Mouse (Mus musculus) intestine, embryonic 15.5 days (tissue): Measurements from ENCODE around the gene Pip5k1a. TPM values are rescaled to one million over a fixed set of nuclear protein-coding genes. Genes with fewer than 3 reads are reported as not detected.
"Not testable (repeated sequence)": the region's sequence is repeated elsewhere in the genome, so short reads cannot be mapped to it uniquely, and the experiment has no call there.

Experiments used
- ATAC-seq: fragments of 200-750 bp; cut with Nextera tagmentation; 2 replicates; pipeline ENCODE4 v1.8.0; 2017; ENCODE audit warnings: moderate TSS enrichment, moderate library complexity
- H3K27ac ChIP-seq: fragments of 300-500 bp; sonication (generic); 2 replicates; pipeline ENCODE4 v1.5.1; 2015; ENCODE audit warnings: mild to moderate bottlenecking, inconsistent platforms
- H3K27me3 ChIP-seq: fragments of 300-500 bp; sonication (generic); replicated peaks from 2 replicates; pipeline ENCODE4 v1.6.1; 2015; ENCODE audit warnings: inconsistent platforms
- H3K36me3 ChIP-seq: fragments of 300-500 bp; sonication (generic); 2 replicates; pipeline ENCODE4 v1.6.1; 2015; ENCODE audit warnings: inconsistent platforms
- H3K4me1 ChIP-seq: fragments of 300-500 bp; sonication (generic); replicated peaks from 2 replicates; pipeline ENCODE4 v1.6.1; 2015; ENCODE audit warnings: inconsistent platforms
- H3K4me2 ChIP-seq: fragments of 300-500 bp; sonication (generic); replicated peaks from 2 replicates; pipeline ENCODE4 v1.6.1; 2015; ENCODE audit warnings: mild to moderate bottlenecking, inconsistent platforms
- H3K4me3 ChIP-seq: fragments of 300-500 bp; sonication (generic); replicated peaks from 2 replicates; pipeline ENCODE4 v1.5.1; 2015; ENCODE audit warnings: inconsistent platforms
- H3K9ac ChIP-seq: fragments of 300-500 bp; sonication (generic); 2 replicates; pipeline ENCODE4 v1.6.1; 2015; ENCODE audit warnings: inconsistent platforms
- H3K9me3 ChIP-seq: fragments of 300-500 bp; sonication (generic); 2 replicates; pipeline ENCODE4 v1.6.1; 2016; ENCODE audit warnings: inconsistent platforms
- WGBS: fragments of 180-500 bp; shearing (Covaris S2); methylation state at CpG from one replicate; pipeline ENCODE4 v1.1.7; 2015; 5-methylcytosine and 5-hydroxymethylcytosine counted together
- polyA plus RNA-seq: library from polyadenylated mRNA; unstranded; fragments of >200 nt; fragmentation: Nextera tagmentation; extraction: Ambion mirVana; gene quantifications from 2 replicates; pipeline ENCODE4 v1.2.1, GENCODE M21; 2015

The Pip5k1a gene
- polyA plus RNA-seq, 1 experiment from 2014 or later: 15.9 TPM

DNA sequence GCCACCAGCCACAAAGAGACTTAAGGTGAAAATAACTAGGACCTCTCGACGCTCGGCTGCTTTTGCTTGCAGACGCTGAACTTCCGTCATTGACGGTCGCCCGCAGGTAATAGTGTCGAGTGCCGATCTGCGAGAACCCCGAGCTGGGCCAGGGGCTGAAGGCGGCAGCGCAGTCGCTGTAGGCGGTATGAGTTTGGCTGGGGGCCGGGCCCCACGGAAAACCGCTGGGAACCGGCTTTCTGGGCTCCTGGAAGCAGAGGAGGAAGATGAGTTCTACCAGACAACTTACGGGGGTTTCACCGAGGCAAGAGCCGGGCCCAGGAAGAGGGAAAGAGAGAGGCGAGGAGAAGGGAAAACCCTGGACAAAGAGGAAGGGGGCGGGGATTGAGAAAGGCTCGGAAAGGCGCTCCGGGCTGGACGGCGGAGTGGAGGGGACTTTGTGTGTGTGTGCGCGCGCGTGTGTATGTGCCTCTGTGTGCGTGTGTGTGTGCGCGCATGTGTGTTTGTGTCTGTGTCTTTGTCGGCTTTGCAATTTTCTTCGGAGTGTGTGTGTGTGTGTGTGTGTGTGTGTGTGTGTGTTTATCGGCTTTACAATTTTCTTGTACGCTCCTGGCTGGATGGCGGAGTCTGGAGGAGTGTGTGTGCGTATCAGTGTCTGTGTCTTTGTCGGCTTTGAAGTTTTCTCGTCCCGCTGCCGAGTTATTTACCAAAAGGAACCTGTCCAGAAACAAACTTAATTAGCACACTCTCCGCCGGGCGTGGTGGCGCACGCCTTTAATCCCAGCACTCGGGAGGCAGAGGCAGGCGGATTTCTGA, 4.4 kb upstream of the Pip5k1a start, which contains the start of gene Vps72:
Gene Vps72 (plus strand): TSS at position 112 of the 816 bp plus-strand sequence.
- Histone ChIP-seq H3K4me2 (peak within 1 kb of the TSS; percentile 54), H3K27me3 (no peaks in the 10 kb centered on the region), H3K9ac (peak within 1 kb of the TSS; percentile 85), H3K9me3 (no peaks in the 10 kb centered on the region), H3K27ac (peak within 1 kb of the TSS; percentile 98), H3K4me3 (peak within 1 kb of the TSS; percentile 80), H3K36me3 (no peaks in the 10 kb centered on the region), H3K4me1 (peaks cover 10% of the 10 kb centered on the region)
- ATAC-seq: peak; percentile 79
- WGBS: under 1% methylated on average over 54 of the region's 54 CpGs

DNA sequence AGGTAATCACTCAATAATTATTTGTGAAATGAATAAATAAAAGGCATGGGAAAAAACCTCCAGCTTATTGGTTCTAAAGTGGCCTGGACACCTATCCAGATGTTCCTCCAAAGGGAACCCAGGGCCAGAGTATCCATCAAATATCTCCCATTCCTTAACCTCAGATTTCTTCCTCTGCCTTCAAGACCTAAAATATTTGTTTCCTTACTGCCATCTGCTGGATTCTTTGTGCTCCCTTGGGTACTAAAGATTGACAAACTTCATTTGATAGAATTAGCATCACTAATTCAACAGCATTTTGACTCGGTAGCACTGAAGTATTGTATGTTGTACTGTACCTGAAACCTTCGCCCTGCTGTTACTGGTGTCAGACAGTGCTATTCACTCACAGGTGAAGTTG, 1.2 kb upstream of the Pip5k1a start:
- H3K9ac ChIP-seq: no peak overlapping the region
- ATAC-seq: no peak
- peaks cover 16% of the 10 kb centered on the region for H3K4me1 ChIP-seq
- no peak overlapping the region for H3K4me3 ChIP-seq
- H3K9me3 ChIP-seq: no peaks in the 10 kb centered on the region
- H3K27me3 ChIP-seq: no peaks in the 10 kb centered on the region
- H3K4me2 ChIP-seq: no peak overlapping the region
- H3K36me3 ChIP-seq: no peaks in the 10 kb centered on the region
- H3K27ac ChIP-seq: no peak overlapping the region
- WGBS: 68% methylated on average over 2 of the region's 2 CpGs

DNA sequence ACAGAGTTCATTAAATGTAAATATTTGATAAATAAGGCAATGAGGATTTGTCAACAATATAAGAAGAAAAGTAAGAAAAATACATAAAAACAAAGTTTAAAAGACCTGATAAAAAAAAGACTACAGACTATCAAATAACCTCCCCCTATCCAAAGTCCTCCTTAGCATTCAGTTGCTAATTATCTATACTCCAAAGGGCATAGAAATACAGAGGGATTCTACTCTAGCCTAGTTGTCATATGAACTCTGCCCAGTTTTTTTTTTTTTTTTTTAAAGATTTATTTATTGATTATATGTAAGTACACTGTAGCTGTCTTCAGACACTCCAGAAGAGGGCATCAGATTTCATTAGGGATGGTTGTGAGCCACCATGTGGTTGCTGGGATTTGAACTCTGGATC, 578 bp upstream of the Pip5k1a start:
- Histone ChIP-seq H3K4me1 (peaks cover 13% of the 10 kb centered on the region), H3K4me3 (peak overlapping the region; percentile 73), H3K4me2 (peak overlapping the region; percentile 68)
- ATAC-seq, H3K9me3 ChIP-seq, H3K27me3 ChIP-seq, H3K9ac ChIP-seq, H3K27ac ChIP-seq, H3K36me3 ChIP-seq: not testable (repeated sequence)

DNA sequence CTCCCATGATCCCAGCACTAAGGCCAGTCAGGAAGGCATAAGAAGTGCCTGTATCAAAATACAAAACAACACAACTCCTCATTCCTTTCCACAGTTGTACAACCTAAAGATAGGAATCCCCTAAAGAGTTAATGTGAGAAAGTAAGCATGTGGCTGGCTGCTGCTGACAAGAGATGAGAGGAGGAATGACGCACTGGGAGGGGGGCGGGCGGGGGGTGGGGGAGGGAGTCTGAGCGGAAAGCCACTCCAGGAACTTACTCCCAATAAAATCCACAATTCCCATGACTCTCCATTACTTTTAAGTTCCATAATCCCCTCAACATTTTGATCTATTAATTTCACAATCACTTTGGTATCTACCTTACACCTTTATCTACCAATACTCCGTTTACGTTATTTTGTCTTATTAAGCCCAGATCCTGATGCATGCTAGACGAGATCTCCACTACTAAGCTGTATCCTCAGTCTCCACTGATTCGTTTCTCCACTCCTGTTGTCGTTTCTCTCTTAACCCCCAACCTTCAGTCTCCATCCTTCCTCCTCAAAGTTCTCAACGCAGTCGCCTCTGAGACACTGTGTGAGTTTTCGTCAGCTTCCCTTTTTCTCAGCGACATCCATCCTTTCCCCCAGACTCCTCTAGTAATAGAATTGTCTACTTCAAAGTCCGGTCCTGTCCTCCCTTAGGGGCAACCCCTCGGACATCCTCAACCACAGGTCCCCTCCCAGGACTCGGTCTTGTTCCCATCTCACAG, 968 bp downstream of the Pip5k1a start:
- peak overlapping the region; percentile 77 for H3K9ac ChIP-seq

DNA sequence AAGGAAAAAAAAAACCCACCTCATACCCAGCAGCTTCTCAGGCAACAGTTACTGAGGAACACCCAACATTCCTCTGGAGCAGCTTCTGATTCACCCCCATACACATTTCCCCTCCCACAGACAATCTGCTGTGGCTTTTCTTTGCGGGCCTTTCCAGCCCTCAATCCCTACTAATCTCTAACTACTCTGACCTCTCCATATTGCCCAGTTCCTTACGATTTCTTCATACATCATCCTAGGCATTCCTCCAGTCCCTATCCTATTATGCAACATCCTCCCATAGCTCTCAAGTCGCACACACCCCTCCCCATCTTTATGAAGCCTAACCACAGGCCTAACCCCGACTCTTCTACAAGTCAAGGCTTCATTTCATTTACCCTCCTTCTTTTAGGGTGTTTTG, 1.6 kb downstream of the Pip5k1a start:
- peak overlapping the region; percentile 73 for H3K4me3 ChIP-seq
- H3K9ac ChIP-seq: peak overlapping the region; percentile 77; the same call in 1 of the 2 replicates
- H3K36me3 ChIP-seq: no peaks in the 10 kb centered on the region
- no peak for ATAC-seq
- H3K4me2 ChIP-seq: peak overlapping the region; percentile 71
- 0 out of 2 replicates have a peak, but pooled peaks cover 6% of the 10 kb centered on the region for H3K4me1 ChIP-seq
- no peaks in the 10 kb centered on the region for H3K9me3 ChIP-seq
- no peaks in the 10 kb centered on the region for H3K27me3 ChIP-seq
- no peak overlapping the region for H3K27ac ChIP-seq
- 41% methylated on average over 4 of the region's 4 CpGs for WGBS

More for the DNA sequence above, 968 bp downstream of the Pip5k1a start:
- H3K4me3 ChIP-seq: peak overlapping the region; percentile 73
- peak overlapping the region; percentile 78 for H3K27ac ChIP-seq
- under 1% methylated on average over 16 of the region's 16 CpGs for WGBS
- H3K9me3 ChIP-seq: no peaks in the 10 kb centered on the region
- ATAC-seq: no peak
- H3K36me3 ChIP-seq: no peaks in the 10 kb centered on the region
- no peaks in the 10 kb centered on the region for H3K27me3 ChIP-seq
- H3K4me2 ChIP-seq: peak overlapping the region; percentile 71
- H3K4me1 ChIP-seq: peaks cover 10% of the 10 kb centered on the region; the same call in 1 of the 2 replicates

DNA sequence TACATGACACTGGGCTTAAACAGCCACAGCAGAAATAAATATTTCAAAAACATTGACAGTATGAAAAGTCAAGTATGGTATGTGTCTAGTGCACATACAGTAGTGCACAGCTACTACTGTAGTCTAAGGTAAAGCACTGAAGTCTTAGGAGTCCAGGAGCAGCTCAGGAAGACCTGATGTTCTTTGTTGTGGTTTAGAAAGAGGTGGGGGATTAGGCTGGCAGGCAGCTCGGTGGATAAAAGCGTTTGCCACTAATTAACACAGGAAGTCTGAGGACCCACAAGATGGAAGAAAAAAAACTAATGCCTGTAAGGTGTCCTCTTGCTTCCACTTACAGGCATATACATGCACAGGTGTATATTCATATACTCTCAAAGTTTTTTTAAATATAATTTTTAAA, 5.9 kb downstream of the Pip5k1a start:
- Histone ChIP-seq H3K36me3 (no peaks in the 10 kb centered on the region), H3K4me3 (no peak overlapping the region), H3K4me2 (no peak overlapping the region), H3K4me1 (0 out of 2 replicates have a peak, but pooled peaks cover 6% of the 10 kb centered on the region), H3K9ac (no peak overlapping the region), H3K9me3 (no peaks in the 10 kb centered on the region), H3K27ac (no peak overlapping the region), H3K27me3 (no peaks in the 10 kb centered on the region)
- 24% methylated on average over 2 of the region's 2 CpGs for WGBS
- no peak for ATAC-seq

DNA sequence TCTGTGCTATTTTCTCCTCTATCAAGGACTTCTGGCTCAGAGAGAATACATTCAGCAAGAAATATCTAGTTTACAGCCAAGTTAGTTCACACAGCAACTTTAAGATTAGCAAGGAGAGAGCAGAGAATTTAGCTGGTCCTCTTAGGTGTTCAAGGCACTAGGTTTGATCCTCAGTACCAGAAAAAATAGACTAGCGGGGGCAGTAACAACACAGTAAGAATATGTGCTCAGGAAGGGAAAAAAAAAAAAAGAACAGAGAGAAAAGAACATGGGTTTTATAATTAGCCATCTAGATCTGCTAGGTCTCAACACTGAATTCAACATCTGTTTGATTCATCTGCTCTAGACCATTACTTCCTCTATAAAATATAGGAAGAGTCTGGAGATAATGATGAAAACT, 18.7 kb downstream of the Pip5k1a start:
- 100% methylated on average over 1 of the region's 1 CpGs for WGBS
- Histone ChIP-seq H3K27ac (no peak overlapping the region), H3K9me3 (no peaks in the 10 kb centered on the region), H3K4me3 (no peak overlapping the region), H3K27me3 (no peaks in the 10 kb centered on the region), H3K4me2 (no peak overlapping the region), H3K36me3 (no peaks in the 10 kb centered on the region), H3K9ac (no peak overlapping the region), H3K4me1 (no peaks in the 10 kb centered on the region)
- ATAC-seq: no peak

DNA sequence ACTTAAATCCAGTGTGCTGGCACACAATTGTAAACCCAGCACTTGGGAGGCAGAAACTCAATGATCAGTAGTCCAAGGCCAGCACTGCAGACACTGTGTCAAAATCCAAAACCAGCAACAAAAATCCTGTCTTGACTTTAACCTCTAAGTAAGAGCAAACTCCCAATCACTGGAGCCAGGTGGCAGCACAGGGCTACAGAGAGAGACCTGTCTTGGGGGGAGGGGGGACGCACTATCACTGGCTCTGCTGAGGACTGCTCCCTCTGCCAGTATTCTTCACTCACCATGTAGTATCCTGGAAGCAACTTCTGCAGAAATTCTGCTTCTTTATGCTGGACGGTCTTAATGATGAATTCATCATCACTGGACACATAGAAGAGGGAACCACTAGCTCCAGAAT, 35.1 kb downstream of the Pip5k1a start:
- Histone ChIP-seq H3K4me1 (no peaks in the 10 kb centered on the region), H3K9ac (no peak overlapping the region), H3K36me3 (peaks cover 43% of the 10 kb centered on the region), H3K4me2 (no peak overlapping the region), H3K4me3 (no peak overlapping the region), H3K27me3 (no peaks in the 10 kb centered on the region), H3K27ac (no peak overlapping the region), H3K9me3 (no peaks in the 10 kb centered on the region)
- WGBS: 91% methylated on average over 2 of the region's 2 CpGs
- no peak for ATAC-seq

DNA sequence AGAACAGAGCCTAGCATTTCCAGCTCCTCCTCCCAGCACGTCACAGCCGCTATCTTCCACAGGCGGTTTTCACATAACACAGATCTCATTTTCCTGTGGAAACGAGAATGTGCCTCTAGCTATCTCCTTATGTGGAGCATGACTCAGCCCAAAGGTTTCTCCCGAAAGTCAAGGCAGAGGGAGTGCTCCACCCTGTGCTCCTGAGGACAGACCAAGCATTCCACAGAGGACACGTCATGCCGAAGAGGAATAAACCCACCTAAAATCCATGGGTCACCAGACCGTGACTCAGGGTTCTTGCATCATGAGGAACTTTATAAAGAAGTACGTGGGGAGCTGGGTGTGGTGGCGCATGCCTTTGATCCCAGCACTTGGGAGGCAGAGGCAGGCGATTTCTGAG, 40.2 kb downstream of the Pip5k1a start:
- Histone ChIP-seq H3K4me3 (no peak overlapping the region), H3K27ac (no peak overlapping the region), H3K9ac (no peak overlapping the region), H3K4me1 (no peaks in the 10 kb centered on the region), H3K36me3 (peaks cover 56% of the 10 kb centered on the region), H3K27me3 (no peaks in the 10 kb centered on the region), H3K9me3 (no peaks in the 10 kb centered on the region), H3K4me2 (no peak overlapping the region)
- no peak for ATAC-seq
- WGBS: 87% methylated on average over 11 of the region's 11 CpGs

DNA sequence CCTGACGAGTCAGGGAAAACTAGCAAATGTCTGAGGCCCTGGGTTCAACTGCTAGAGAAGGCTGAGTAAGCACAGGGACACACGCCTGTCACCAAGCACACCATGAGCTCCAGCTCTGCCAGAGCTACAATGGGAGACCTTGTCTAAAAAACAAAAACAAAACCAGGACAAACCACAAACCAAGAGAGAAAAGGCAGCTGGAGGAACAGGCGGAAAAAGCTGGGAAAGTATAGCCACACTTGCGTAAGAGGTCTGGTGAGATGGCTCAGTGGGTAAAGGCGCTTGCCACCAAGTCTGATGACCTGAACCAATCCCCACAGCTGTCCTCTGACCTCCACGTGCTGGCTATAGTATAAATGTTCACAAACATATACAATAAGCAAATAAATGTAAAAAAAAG, 40.6 kb downstream of the Pip5k1a start:
- ATAC-seq: no peak
- no peak overlapping the region for H3K9ac ChIP-seq
- WGBS: 91% methylated on average over 6 of the region's 6 CpGs
- H3K36me3 ChIP-seq: peaks cover 55% of the 10 kb centered on the region
- no peaks in the 10 kb centered on the region for H3K9me3 ChIP-seq
- no peak overlapping the region for H3K4me3 ChIP-seq
- no peaks in the 10 kb centered on the region for H3K27me3 ChIP-seq
- no peaks in the 10 kb centered on the region for H3K4me1 ChIP-seq
- no peak overlapping the region for H3K27ac ChIP-seq
- H3K4me2 ChIP-seq: no peak overlapping the region

DNA sequence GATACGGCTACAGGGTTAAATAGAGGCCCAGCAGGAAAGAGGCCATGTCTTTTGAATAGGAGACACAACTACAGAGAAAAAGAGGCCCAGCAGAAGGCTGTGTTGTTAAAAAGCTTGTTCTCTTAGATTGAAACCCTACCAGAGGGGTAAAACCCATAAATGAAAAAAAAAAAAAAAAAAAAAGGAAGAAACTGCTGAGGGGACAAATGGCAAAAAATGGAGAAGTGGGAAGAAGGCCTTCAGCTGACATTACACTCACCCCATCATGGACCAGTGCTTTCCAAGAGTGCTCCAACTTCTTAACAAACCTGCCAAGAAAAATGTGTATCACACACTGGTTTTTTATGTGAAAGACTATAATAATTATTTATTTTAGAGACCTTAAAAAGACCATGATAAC, 41.2 kb downstream of the Pip5k1a start:
- WGBS: 93% methylated on average over 1 of the region's 1 CpGs
- Histone ChIP-seq H3K36me3 (peaks cover 57% of the 10 kb centered on the region), H3K27me3 (no peaks in the 10 kb centered on the region), H3K9ac (no peak overlapping the region), H3K9me3 (no peaks in the 10 kb centered on the region), H3K4me3 (no peak overlapping the region), H3K27ac (no peak overlapping the region), H3K4me1 (no peaks in the 10 kb centered on the region), H3K4me2 (no peak overlapping the region)
- ATAC-seq: no peak

DNA sequence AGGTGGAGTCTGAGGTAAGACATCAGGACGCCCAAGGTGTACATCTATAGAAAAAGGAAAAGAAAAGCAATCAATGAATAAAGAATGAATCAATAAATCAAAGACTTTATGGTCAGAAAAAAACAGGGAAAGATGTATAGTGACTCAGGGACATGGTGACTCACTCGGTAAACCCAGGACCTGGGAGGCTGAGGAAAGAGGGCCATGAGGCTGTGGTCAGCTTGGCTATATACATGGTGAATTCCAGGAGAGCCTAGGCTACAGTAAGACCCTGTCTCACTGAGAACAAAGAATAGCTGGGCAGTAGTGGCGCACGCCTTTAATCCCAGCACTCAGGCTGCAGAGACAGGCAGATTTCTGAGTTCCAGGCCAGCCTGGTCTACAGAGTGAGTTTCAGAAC, 43.0 kb downstream of the Pip5k1a start:
- Histone ChIP-seq H3K9ac (no peak overlapping the region), H3K9me3 (no peaks in the 10 kb centered on the region), H3K4me1 (no peaks in the 10 kb centered on the region), H3K36me3 (peaks cover 59% of the 10 kb centered on the region), H3K27ac (no peak overlapping the region), H3K4me2 (no peak overlapping the region), H3K4me3 (no peak overlapping the region), H3K27me3 (no peaks in the 10 kb centered on the region)
- no peak for ATAC-seq
- WGBS: 90% methylated on average over 4 of the region's 4 CpGs
